Mouse (Mus musculus) gastrocnemius, postnatal 36 days (tissue): Measurements from ENCODE around the gene Ccdc63. TPM values are rescaled to one million over a fixed set of nuclear protein-coding genes. Genes with fewer than 3 reads are reported as not detected.

Experiments used
- DNase-seq, 2 experiments: peaks; one replicate each; pipeline ENCODE4 v3.0.0; 2022
- intact Hi-C: fragments of 180-260 bp; cut with DNase I; formaldehyde crosslinking; loops from one replicate; pipeline ENCODE4 v1.15.1; 2025
- total RNA-seq, 2 experiments: library from RNA; stranded (reverse); gene quantifications; 2 replicates each; pipeline ENCODE4 v1.2.3; 2021

Gene Ccdc63
- total RNA-seq, 2 experiments from 2014 or later: not detected

- DNase-seq: no peak
- intact Hi-C loops: loop anchor here (5.0 kb wide), 1 partner anchor 201 kb away; no protein-coding TSS in a partner anchor
Measured at GRCm38 (mm10) chr5:122093734-122094133, 46.9 kb downstream of the Ccdc63 start.

- intact Hi-C loops: loop anchor here (5.0 kb wide), 1 partner anchor 200 kb away; no protein-coding TSS in a partner anchor
Measured at GRCm38 (mm10) chr5:122092794-122093193, 47.8 kb downstream of the Ccdc63 start.

GRCm38 (mm10) chr5:122091070-122091469 is 49.6 kb downstream of the Ccdc63 start:
- intact Hi-C loops: loop anchor here (2.0 to 5.0 kb wide), 2 partner anchors 199 to 218 kb away; no protein-coding TSS in a partner anchor
- DNase-seq: peak in 1 of 2 experiments; percentile 38

More at GRCm38 (mm10) chr5:122092794-122093193, 47.8 kb downstream of the Ccdc63 start:
- DNase-seq: no peak

GRCm38 (mm10) chr5:122089664-122090063 is 51.0 kb downstream of the Ccdc63 start:
- no peak for DNase-seq

GRCm38 (mm10) chr5:122088917-122089316 is 51.7 kb downstream of the Ccdc63 start:
- intact Hi-C loops: loop anchor here (2.0 kb wide), 2 partner anchors 38 to 142 kb away; partner anchors contain the start of gene Cux2
- DNase-seq: peak; percentile 76 to 84

More at GRCm38 (mm10) chr5:122089664-122090063, 51.0 kb downstream of the Ccdc63 start:
- intact Hi-C loops: loop anchor here (2.0 to 5.0 kb wide), 4 partner anchors 39 to 217 kb away; partner anchors contain the start of gene Cux2

- intact Hi-C loops: no loop called here
Measured at GRCm38 (mm10) chr5:122086121-122086520, 54.5 kb downstream of the Ccdc63 start.

GRCm38 (mm10) chr5:122085291-122085690 is 55.3 kb downstream of the Ccdc63 start:
- no peak for DNase-seq
- intact Hi-C loops: no loop called here

More at GRCm38 (mm10) chr5:122086121-122086520, 54.5 kb downstream of the Ccdc63 start:
- DNase-seq: no peak

GRCm38 (mm10) chr5:122084470-122084869 is 56.2 kb downstream of the Ccdc63 start:
- intact Hi-C loops: no loop called here
- no peak for DNase-seq

- DNase-seq: no peak
- intact Hi-C loops: no loop called here
Measured at GRCm38 (mm10) chr5:122083282-122083681, 57.3 kb downstream of the Ccdc63 start.

- intact Hi-C loops: no loop called here
- DNase-seq: no peak
Measured at GRCm38 (mm10) chr5:122081471-122081870, 59.2 kb downstream of the Ccdc63 start.

- intact Hi-C loops: no loop called here
- DNase-seq: no peak
Measured at GRCm38 (mm10) chr5:122080930-122081329, 59.7 kb downstream of the Ccdc63 start.

GRCm38 (mm10) chr5:122079796-122080195 is 60.8 kb downstream of the Ccdc63 start:
- DNase-seq: no peak
- intact Hi-C loops: no loop called here

- DNase-seq: no peak
- intact Hi-C loops: no loop called here
Measured at GRCm38 (mm10) chr5:122077244-122077643, 63.4 kb downstream of the Ccdc63 start.

GRCm38 (mm10) chr5:122075736-122076135 is 64.9 kb downstream of the Ccdc63 start:
- intact Hi-C loops: no loop called here
- no peak for DNase-seq

GRCm38 (mm10) chr5:122071997-122072396 is 68.6 kb downstream of the Ccdc63 start:
- intact Hi-C loops: no loop called here
- no peak for DNase-seq

GRCm38 (mm10) chr5:122070963-122071800 is 69.4 kb downstream of the Ccdc63 start:
- DNase-seq: peak; percentile 44 to 57
- intact Hi-C loops: no loop called here

- DNase-seq: no peak
- intact Hi-C loops: no loop called here
Measured at GRCm38 (mm10) chr5:122068563-122068962, 72.1 kb downstream of the Ccdc63 start.

- no peak for DNase-seq
- intact Hi-C loops: no loop called here
Measured at GRCm38 (mm10) chr5:122063204-122063933, 77.3 kb downstream of the Ccdc63 start.

GRCm38 (mm10) chr5:122062479-122062878 is 78.1 kb downstream of the Ccdc63 start:
- no peak for DNase-seq
- intact Hi-C loops: no loop called here

GRCm38 (mm10) chr5:122060767-122061333 is 79.8 kb downstream of the Ccdc63 start:
- DNase-seq: no peak
- intact Hi-C loops: no loop called here
